Mouse (Mus musculus) cerebellum, adult 2 months (tissue): Measurements from ENCODE around the gene Tmem207.
"Not testable (repeated sequence)": the region's sequence is repeated elsewhere in the genome, so short reads cannot be mapped to it uniquely, and the experiment has no call there.

Source experiments
- CTCF ChIP-seq: fragments of 200-500 bp; IDR thresholded peaks from 2 replicates; pipeline ENCODE4 v1.5.1; 2011; ENCODE audit warnings: low read depth, mild to moderate bottlenecking, control low read depth, low read length, moderate library complexity, borderline replicate concordance; ENCODE audit not compliant: insufficient read depth
- POLR2A ChIP-seq: fragments of 200-500 bp; IDR thresholded peaks from 2 replicates; pipeline ENCODE4 v1.6.1; 2011; ENCODE audit warnings: low read length, control low read depth, borderline replicate concordance; ENCODE audit not compliant: insufficient read depth

DNA sequence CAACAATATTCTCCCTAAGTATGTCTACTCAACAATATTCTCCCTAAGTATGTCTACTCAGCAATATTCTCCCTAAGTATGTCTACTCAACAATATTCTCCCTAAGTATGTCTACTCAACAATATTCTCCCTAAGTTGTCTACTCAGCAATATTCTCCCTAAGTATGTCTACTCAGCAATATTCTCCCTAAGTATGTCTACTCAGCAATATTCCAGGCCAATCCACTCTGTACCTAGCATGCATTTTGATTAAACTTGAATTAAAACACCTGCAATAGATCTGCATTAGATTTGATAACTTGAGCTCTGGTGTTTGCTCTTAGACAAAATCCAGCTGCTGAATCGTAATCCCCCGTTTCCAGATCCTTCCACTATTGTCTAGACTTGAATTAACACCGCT, 26.9 kb downstream of the Tmem207 start:
- not testable (repeated sequence) for TF ChIP-seq CTCF, POLR2A
